Mouse (Mus musculus): Measurements from ENCODE around the gene Cyth1. TPM values are rescaled to one million over a fixed set of nuclear protein-coding genes. Genes with fewer than 3 reads are reported as not detected.

Gene Cyth1
- total and polyA plus RNA-seq, 2 experiments from 2014 or later, result 23.7 to 64.1 TPM

- TF ChIP-seq CTCF (IDR thresholded peaks at IDR 0.05; ENCODE audit: low read depth), result no peak
- H3K4me2 ChIP-seq (ENCODE audit: low read depth), result peak overlapping the region; percentile 84
- no peak for DNase-seq
- no peaks in the 10 kb centered on the region for H3K9me3 ChIP-seq (ENCODE audit: low read length)
- H3K9ac ChIP-seq, result peak overlapping the region; percentile 72
- H3K4me1 ChIP-seq (ENCODE audit: insufficient read depth), result peaks cover 53% of the 10 kb centered on the region
- 6% methylated on average over 9 of the region's 9 CpGs for WGBS
- no peaks in the 10 kb centered on the region for H3K27me3 ChIP-seq (ENCODE audit: insufficient read depth, low read length)
- peak overlapping the region; percentile 45 for H3K4me3 ChIP-seq (ENCODE audit: low read depth, low read length)
- peak; percentile 50 for ATAC-seq
- H3K27ac ChIP-seq (ENCODE audit: low read depth, low read length), result peak overlapping the region; percentile 96
- H3K36me3 ChIP-seq (ENCODE audit: insufficient read depth), result no peaks in the 10 kb centered on the region
Observed at GRCm38 (mm10) chr11:118201833-118202409, 46.5 kb downstream of the Cyth1 start.

GRCm38 (mm10) chr11:118200834-118201830, 47.3 kb downstream of the Cyth1 start:
- Histone ChIP-seq H3K27me3 (ENCODE audit: insufficient read depth, low read length) (no peaks in the 10 kb centered on the region), H3K9ac (peak overlapping the region; percentile 72), H3K36me3 (ENCODE audit: insufficient read depth) (no peaks in the 10 kb centered on the region), H3K4me3 (ENCODE audit: low read depth, low read length) (peak overlapping the region; percentile 45), H3K27ac (ENCODE audit: low read depth, low read length) (peak overlapping the region; percentile 96), H3K4me1 (ENCODE audit: insufficient read depth) (peaks cover 58% of the 10 kb centered on the region), H3K4me2 (ENCODE audit: low read depth) (peak overlapping the region; percentile 84), H3K9me3 (ENCODE audit: low read length) (no peaks in the 10 kb centered on the region)
- TF ChIP-seq CTCF (IDR thresholded peaks at IDR 0.05; ENCODE audit: low read depth), result no peak
- 42% methylated on average over 11 of the region's 11 CpGs for WGBS
- ATAC-seq (no peak), DNase-seq (no peak)

GRCm38 (mm10) chr11:118198296-118198600, 50.1 kb downstream of the Cyth1 start:
- Histone ChIP-seq H3K27ac (ENCODE audit: low read depth, low read length) (peak overlapping the region; percentile 93), H3K27me3 (ENCODE audit: insufficient read depth, low read length) (no peaks in the 10 kb centered on the region), H3K4me3 (ENCODE audit: low read depth, low read length) (peak overlapping the region; percentile 26), H3K9me3 (ENCODE audit: low read length) (no peaks in the 10 kb centered on the region), H3K36me3 (ENCODE audit: insufficient read depth) (peaks cover 3% of the 10 kb centered on the region; the same call in 1 of the 2 replicates), H3K4me1 (ENCODE audit: insufficient read depth) (peaks cover 59% of the 10 kb centered on the region), H3K4me2 (ENCODE audit: low read depth) (peak overlapping the region; percentile 50), H3K9ac (peak overlapping the region; percentile 61)
- DNase-seq (peak; percentile 76), ATAC-seq (peak; percentile 32)
- WGBS, result 5% methylated on average over 2 of the region's 2 CpGs
- no peak for TF ChIP-seq CTCF (IDR thresholded peaks at IDR 0.05; ENCODE audit: low read depth)

GRCm38 (mm10) chr11:118197508-118198295, 50.7 kb downstream of the Cyth1 start:
- WGBS, result 8% methylated on average over 13 of the region's 13 CpGs
- Histone ChIP-seq H3K4me1 (ENCODE audit: insufficient read depth) (peaks cover 54% of the 10 kb centered on the region), H3K4me2 (ENCODE audit: low read depth) (peak overlapping the region; percentile 50), H3K4me3 (ENCODE audit: low read depth, low read length) (peak overlapping the region; percentile 26), H3K9ac (peak overlapping the region; percentile 61), H3K27me3 (ENCODE audit: insufficient read depth, low read length) (no peaks in the 10 kb centered on the region), H3K27ac (ENCODE audit: low read depth, low read length) (peak overlapping the region; percentile 93), H3K9me3 (ENCODE audit: low read length) (no peaks in the 10 kb centered on the region), H3K36me3 (ENCODE audit: insufficient read depth) (peaks cover 7% of the 10 kb centered on the region; the same call in 1 of the 2 replicates)
- ATAC-seq, result peak; percentile 43
- peak; percentile 86 for DNase-seq
- TF ChIP-seq CTCF (IDR thresholded peaks at IDR 0.05; ENCODE audit: low read depth), result peak; percentile 40

- Histone ChIP-seq H3K4me1 (ENCODE audit: insufficient read depth) (peaks cover 54% of the 10 kb centered on the region), H3K4me3 (ENCODE audit: low read depth, low read length) (no peak overlapping the region), H3K4me2 (ENCODE audit: low read depth) (0 out of 2 replicates have a peak overlapping the region, but pooled peaks have one; percentile 4), H3K27me3 (ENCODE audit: insufficient read depth, low read length) (no peaks in the 10 kb centered on the region), H3K27ac (ENCODE audit: low read depth, low read length) (peak overlapping the region; percentile 57), H3K36me3 (ENCODE audit: insufficient read depth) (peaks cover 12% of the 10 kb centered on the region), H3K9me3 (ENCODE audit: low read length) (no peaks in the 10 kb centered on the region), H3K9ac (no peak overlapping the region)
- ATAC-seq, result no peak
- WGBS, result 40% methylated on average over 10 of the region's 10 CpGs
- no peak for DNase-seq
- no peak for TF ChIP-seq CTCF (IDR thresholded peaks at IDR 0.05; ENCODE audit: low read depth)
Observed at GRCm38 (mm10) chr11:118196824-118197388, 51.5 kb downstream of the Cyth1 start.

- H3K9me3 ChIP-seq (ENCODE audit: low read length), result no peaks in the 10 kb centered on the region
- TF ChIP-seq CTCF (IDR thresholded peaks at IDR 0.05; ENCODE audit: low read depth), result peak; percentile 13; the same call in 1 of the 2 replicates
- no peak overlapping the region for H3K4me2 ChIP-seq (ENCODE audit: low read depth)
- no peaks in the 10 kb centered on the region for H3K27me3 ChIP-seq (ENCODE audit: insufficient read depth, low read length)
- ATAC-seq (no peak), DNase-seq (no peak)
- H3K36me3 ChIP-seq (ENCODE audit: insufficient read depth), result peaks cover 31% of the 10 kb centered on the region
- WGBS, result 60% methylated on average over 14 of the region's 14 CpGs
- no peak overlapping the region for H3K4me3 ChIP-seq (ENCODE audit: low read depth, low read length)
- H3K9ac ChIP-seq, result no peak overlapping the region
- 0 out of 2 replicates have a peak overlapping the region, but pooled peaks have one; percentile 21 for H3K27ac ChIP-seq (ENCODE audit: low read depth, low read length)
- peaks cover 21% of the 10 kb centered on the region for H3K4me1 ChIP-seq (ENCODE audit: insufficient read depth)
Observed at GRCm38 (mm10) chr11:118193390-118194147, 54.8 kb downstream of the Cyth1 start.
